Mouse (Mus musculus): ENCODE results near the gene Elovl1.

- no peak for TF ChIP-seq POLR2A (IDR thresholded peaks at IDR 0.05; ENCODE audit: low read depth, low read length)
- no peak for TF ChIP-seq CTCF (IDR thresholded peaks at IDR 0.05; ENCODE audit: extremely low read depth, insufficient read length, insufficient replicate concordance, low read depth, low read length)
Observed at GRCm38 (mm10) chr4:118424541-118425160, 3.2 kb upstream of the Elovl1 start.

All from small intestine, adult 2 months (tissue).